Mouse (Mus musculus) ES-Bruce4 (cell line): Measurements from ENCODE around the gene Nes. TPM values are rescaled to one million over a fixed set of nuclear protein-coding genes. Genes with fewer than 3 reads are reported as not detected.

Experiments used
- H3K27ac ChIP-seq: 2 replicates; pipeline ENCODE4 v1.5.1; 2012; ENCODE audit warnings: low read length, inconsistent platforms; ENCODE audit not compliant: insufficient read depth
- H3K27me3 ChIP-seq: 2 replicates; pipeline ENCODE4 v1.6.1; 2012; ENCODE audit warnings: mild to moderate bottlenecking, low read length, inconsistent platforms; ENCODE audit not compliant: control insufficient read depth, poor library complexity, insufficient read depth, severe bottlenecking
- H3K36me3 ChIP-seq: 2 replicates; pipeline ENCODE4 v1.6.1; 2012; ENCODE audit warnings: inconsistent platforms, mild to moderate bottlenecking, low read length, moderate library complexity; ENCODE audit not compliant: control insufficient read depth, poor library complexity, insufficient read depth, severe bottlenecking
- H3K4me1 ChIP-seq: one replicate; pipeline ENCODE4 v1.8.1; 2011; ENCODE audit warnings: low read length; ENCODE audit not compliant: control insufficient read depth, insufficient read depth
- H3K4me3 ChIP-seq: 2 replicates; pipeline ENCODE4 v1.5.1; 2011; ENCODE audit warnings: low read depth, mild to moderate bottlenecking, low read length
- H3K9ac ChIP-seq: 2 replicates; pipeline ENCODE4 v1.6.1; 2012; ENCODE audit warnings: low read depth, mild to moderate bottlenecking, inconsistent platforms; ENCODE audit not compliant: poor library complexity, severe bottlenecking
- H3K9me3 ChIP-seq: replicated peaks from 2 replicates; pipeline ENCODE4 v1.6.1; 2012; ENCODE audit warnings: mild to moderate bottlenecking, low read length, inconsistent platforms; ENCODE audit not compliant: control insufficient read depth, poor library complexity, insufficient read depth, severe bottlenecking
- CTCF ChIP-seq: IDR thresholded peaks from one replicate; pipeline ENCODE4 v1.8.1; 2011; ENCODE audit warnings: low read depth, low read length
- EP300 ChIP-seq: IDR thresholded peaks from 2 replicates; pipeline ENCODE4 v1.6.1; 2011; ENCODE audit warnings: low read depth, low read length; ENCODE audit not compliant: insufficient read depth
- POLR2A ChIP-seq: IDR thresholded peaks from one replicate; pipeline ENCODE4 v1.8.1; 2011; ENCODE audit warnings: low read length; ENCODE audit not compliant: insufficient read depth
- polyA plus RNA-seq: library from polyadenylated mRNA; stranded (reverse); fragments of >200 nt; gene quantifications from 2 replicates; pipeline ENCODE4 v1.2.4, GENCODE M21; 2011; ENCODE audit warnings: low read depth; ENCODE audit not compliant: missing spikeins, insufficient read depth, insufficient read length

Gene Nes
- polyA plus RNA-seq, 1 experiment, result 34.5 TPM

GRCm38 (mm10) chr3:87996401-87996800 is 25.5 kb downstream of the Nes start:
- H3K36me3 ChIP-seq, result no peaks in the 10 kb centered on the region
- no peak overlapping the region for H3K27ac ChIP-seq
- peaks cover 1% of the 10 kb centered on the region for H3K4me1 ChIP-seq
- no peak overlapping the region for H3K9ac ChIP-seq
- no peaks in the 10 kb centered on the region for H3K9me3 ChIP-seq
- TF ChIP-seq CTCF, result no peak
- TF ChIP-seq EP300, result no peak
- no peak for TF ChIP-seq POLR2A
- peaks cover 16% of the 10 kb centered on the region for H3K27me3 ChIP-seq
- no peak overlapping the region; the same call in 1 of the 2 replicates for H3K4me3 ChIP-seq

- Histone ChIP-seq H3K4me3 (peak overlapping the region; percentile 61), H3K27ac (no peak overlapping the region), H3K27me3 (peaks cover 16% of the 10 kb centered on the region), H3K9ac (no peak overlapping the region), H3K36me3 (no peaks in the 10 kb centered on the region), H3K9me3 (no peaks in the 10 kb centered on the region), H3K4me1 (peaks cover 1% of the 10 kb centered on the region)
- TF ChIP-seq EP300, result 0 out of 2 replicates have a peak, but pooled peaks have one; percentile 4
- TF ChIP-seq CTCF, result no peak
Measured at GRCm38 (mm10) chr3:87996971-87997614, 26.2 kb downstream of the Nes start.

GRCm38 (mm10) chr3:87998747-87999146 is 27.9 kb downstream of the Nes start:
- Histone ChIP-seq H3K27ac (no peak overlapping the region), H3K4me3 (no peak overlapping the region), H3K4me1 (peaks cover 1% of the 10 kb centered on the region), H3K9me3 (no peaks in the 10 kb centered on the region), H3K36me3 (no peaks in the 10 kb centered on the region), H3K9ac (no peak overlapping the region), H3K27me3 (peaks cover 16% of the 10 kb centered on the region)
- no peak for TF ChIP-seq EP300

- Histone ChIP-seq H3K9ac (peak overlapping the region; percentile 53), H3K4me1 (peaks cover 1% of the 10 kb centered on the region)
Measured at GRCm38 (mm10) chr3:87999243-87999895, 28.5 kb downstream of the Nes start.

GRCm38 (mm10) chr3:88000181-88000580 is 29.3 kb downstream of the Nes start, which contains the start of gene Bcan:
Bcan (minus strand) TSS chr3:88000230.
- peak within 1 kb of the TSS; percentile 64 for H3K4me3 ChIP-seq
- H3K9me3 ChIP-seq, result no peaks in the 10 kb centered on the region
- peak within 1 kb of the TSS; percentile 53 for H3K9ac ChIP-seq
- no peaks in the 10 kb centered on the region for H3K36me3 ChIP-seq
- TF ChIP-seq EP300 (no peak), CTCF (peak; percentile 36), POLR2A (no peak)
- peaks cover 1% of the 10 kb centered on the region for H3K4me1 ChIP-seq
- H3K27ac ChIP-seq, result no peak within 1 kb of the TSS
- H3K27me3 ChIP-seq, result peaks cover 16% of the 10 kb centered on the region

More at GRCm38 (mm10) chr3:87999243-87999895, 28.5 kb downstream of the Nes start:
- no peak for TF ChIP-seq CTCF
- TF ChIP-seq EP300, result no peak
- TF ChIP-seq POLR2A, result no peak
- Histone ChIP-seq H3K9me3 (no peaks in the 10 kb centered on the region), H3K4me3 (peak overlapping the region; percentile 64), H3K27me3 (peaks cover 16% of the 10 kb centered on the region), H3K27ac (no peak overlapping the region), H3K36me3 (no peaks in the 10 kb centered on the region)

- H3K9me3 ChIP-seq, result no peaks in the 10 kb centered on the region
- H3K27ac ChIP-seq, result no peak overlapping the region
- TF ChIP-seq EP300 (no peak), POLR2A (no peak), CTCF (no peak)
- peak overlapping the region; percentile 64 for H3K4me3 ChIP-seq
- H3K9ac ChIP-seq, result peak overlapping the region; percentile 53
- H3K4me1 ChIP-seq, result peaks cover 1% of the 10 kb centered on the region
- H3K27me3 ChIP-seq, result peaks cover 16% of the 10 kb centered on the region
- H3K36me3 ChIP-seq, result no peaks in the 10 kb centered on the region
Measured at GRCm38 (mm10) chr3:88000816-88001595, 30.1 kb downstream of the Nes start.
